Mouse (Mus musculus) hindbrain, embryonic 15.5 days (tissue): ENCODE measurements at regions not wholly inside any gene's neighbourhood (a gene's known extent, or its start where the extent isn't known, plus 50 kb on each side); places are given as distances from the start of the nearest gene placed in this dataset.

Experiments
- ATAC-seq: fragments of 200-750 bp; cut with Nextera tagmentation; 2 replicates; pipeline ENCODE4 v1.8.0; 2017; ENCODE audit warnings: low read depth, moderate number of reproducible peaks, moderate TSS enrichment; ENCODE audit not compliant: low FRiP score
- H3K27ac ChIP-seq: fragments of 300-500 bp; sonication (generic); replicated peaks from 2 replicates; pipeline ENCODE4 v1.5.1; 2015; ENCODE audit warnings: mild to moderate bottlenecking, inconsistent platforms
- H3K27me3 ChIP-seq: fragments of 300-500 bp; sonication (generic); 2 replicates; pipeline ENCODE4 v1.6.1; 2015; ENCODE audit warnings: control low read depth, inconsistent platforms
- H3K36me3 ChIP-seq: fragments of 300-500 bp; sonication (generic); 2 replicates; pipeline ENCODE4 v1.6.1; 2015; ENCODE audit warnings: control low read depth, inconsistent platforms
- H3K4me1 ChIP-seq: fragments of 300-500 bp; sonication (generic); replicated peaks from 2 replicates; pipeline ENCODE4 v1.6.1; 2015; ENCODE audit warnings: control low read depth, inconsistent platforms
- H3K4me2 ChIP-seq: fragments of 300-500 bp; sonication (generic); 2 replicates; pipeline ENCODE4 v1.6.1; 2015; ENCODE audit warnings: moderate library complexity, mild to moderate bottlenecking, inconsistent platforms
- H3K4me3 ChIP-seq: fragments of 300-500 bp; sonication (generic); 2 replicates; pipeline ENCODE4 v1.5.1; 2015; ENCODE audit warnings: mild to moderate bottlenecking, inconsistent platforms
- H3K9ac ChIP-seq: fragments of 300-500 bp; sonication (generic); 2 replicates; pipeline ENCODE4 v1.6.1; 2015; ENCODE audit warnings: inconsistent platforms
- H3K9me3 ChIP-seq: fragments of 300-500 bp; sonication (generic); 2 replicates; pipeline ENCODE4 v1.6.1; 2016; ENCODE audit warnings: control low read depth, inconsistent platforms
- WGBS: fragments of 180-500 bp; shearing (Covaris S2); methylation state at CpG from one replicate; pipeline ENCODE4 v1.1.7; 2015; 5-methylcytosine and 5-hydroxymethylcytosine counted together

DNA sequence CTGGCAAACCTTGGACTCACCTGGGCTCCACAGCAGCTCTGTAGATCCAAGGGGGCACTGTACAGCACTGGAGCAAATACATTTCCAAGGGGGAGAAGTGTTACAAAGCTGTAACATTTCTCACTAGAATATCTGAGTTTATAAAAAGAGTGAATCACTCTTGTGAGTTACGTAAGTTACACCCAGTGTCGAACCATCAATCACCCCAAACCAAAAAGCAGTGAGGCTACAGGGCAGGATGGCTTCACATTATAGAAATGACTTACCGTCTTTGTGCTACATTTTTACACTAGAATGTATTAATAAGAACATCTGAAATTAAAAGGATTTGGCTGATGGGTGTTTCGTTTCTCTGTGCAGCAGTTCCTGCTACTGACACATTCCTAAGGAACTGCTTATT lies 156.7 kb upstream of the Klf14 start:
- H3K9ac ChIP-seq = no peak overlapping the region
- 79% methylated on average over 4 of the region's 4 CpGs for WGBS
- no peak overlapping the region for H3K27ac ChIP-seq
- H3K36me3 ChIP-seq = no peaks in the 10 kb centered on the region
- H3K9me3 ChIP-seq = no peaks in the 10 kb centered on the region
- ATAC-seq = no peak
- H3K4me2 ChIP-seq = no peak overlapping the region
- H3K4me3 ChIP-seq = no peak overlapping the region
- no peaks in the 10 kb centered on the region for H3K27me3 ChIP-seq
- H3K4me1 ChIP-seq = no peaks in the 10 kb centered on the region

DNA sequence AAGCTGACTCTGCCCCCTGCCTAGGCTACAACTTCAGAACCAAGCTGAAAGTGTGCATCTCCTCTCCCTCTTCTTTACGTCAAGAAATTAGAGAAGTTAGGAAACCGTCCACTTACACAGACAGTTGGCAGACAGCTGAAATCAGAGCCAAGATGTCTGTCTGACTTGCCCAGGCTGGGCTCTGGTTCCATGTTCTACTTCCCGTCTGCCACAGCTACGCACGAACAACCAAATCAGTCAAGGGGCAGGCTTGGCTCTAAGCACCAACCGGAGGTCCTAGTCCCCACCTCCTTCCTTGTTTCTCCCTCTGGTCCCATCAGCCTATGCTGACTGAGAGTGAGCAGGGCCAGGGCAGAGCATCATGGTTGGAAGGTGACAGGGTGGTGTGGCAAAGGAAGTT lies 157.5 kb upstream of the Klf14 start:
- 77% methylated on average over 6 of the region's 6 CpGs for WGBS
- no peaks in the 10 kb centered on the region for H3K9me3 ChIP-seq
- no peak overlapping the region for H3K4me3 ChIP-seq
- no peak overlapping the region for H3K4me2 ChIP-seq
- H3K36me3 ChIP-seq = no peaks in the 10 kb centered on the region
- no peak for ATAC-seq
- peaks cover 5% of the 10 kb centered on the region; the same call in 1 of the 2 replicates for H3K4me1 ChIP-seq
- no peaks in the 10 kb centered on the region for H3K27me3 ChIP-seq
- H3K9ac ChIP-seq = no peak overlapping the region
- H3K27ac ChIP-seq = no peak overlapping the region

GRCm38 (mm10) chr6:31117666-31118065 lies 158.8 kb upstream of the Klf14 start:
- H3K4me2 ChIP-seq = no peak overlapping the region
- no peaks in the 10 kb centered on the region for H3K36me3 ChIP-seq
- 91% methylated on average over 12 of the region's 12 CpGs for WGBS
- no peak for ATAC-seq
- peaks cover 6% of the 10 kb centered on the region; the same call in 1 of the 2 replicates for H3K4me1 ChIP-seq
- no peak overlapping the region for H3K9ac ChIP-seq
- H3K9me3 ChIP-seq = no peaks in the 10 kb centered on the region
- H3K27ac ChIP-seq = no peak overlapping the region
- H3K4me3 ChIP-seq = no peak overlapping the region
- H3K27me3 ChIP-seq = no peaks in the 10 kb centered on the region

GRCm38 (mm10) chr6:31121008-31121407 lies 162.1 kb upstream of the Klf14 start:
- Histone ChIP-seq H3K9me3 (no peaks in the 10 kb centered on the region), H3K4me2 (peak overlapping the region; percentile 16; the same call in 1 of the 2 replicates), H3K4me1 (peaks cover 6% of the 10 kb centered on the region; the same call in 1 of the 2 replicates), H3K9ac (no peak overlapping the region), H3K27me3 (no peaks in the 10 kb centered on the region), H3K27ac (no peak overlapping the region), H3K4me3 (no peak overlapping the region), H3K36me3 (no peaks in the 10 kb centered on the region)
- 10% methylated on average over 8 of the region's 8 CpGs for whole genome bisulfite sequencing
- ATAC-seq = no peak

DNA sequence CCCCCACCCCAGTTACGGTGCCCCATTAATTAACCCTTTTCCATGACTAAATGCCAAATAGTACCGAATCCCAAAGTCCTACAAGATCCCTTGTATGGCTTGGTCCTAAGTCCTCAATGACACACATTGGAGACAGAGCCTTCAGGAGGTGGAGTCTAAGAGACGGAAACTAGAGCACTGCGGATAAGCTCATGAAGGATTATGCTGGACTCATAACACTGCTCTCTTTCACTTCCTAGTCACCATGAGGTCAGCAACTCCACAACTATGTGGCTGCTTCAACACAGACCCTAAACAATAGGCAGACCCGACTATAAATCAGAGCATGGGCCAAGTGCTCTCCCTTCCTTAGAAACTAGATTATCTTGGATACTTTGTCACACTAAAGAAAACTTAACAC lies 164.0 kb upstream of the Klf14 start:
- Histone ChIP-seq H3K9me3 (no peaks in the 10 kb centered on the region), H3K4me2 (no peak overlapping the region), H3K9ac (no peak overlapping the region), H3K4me1 (peaks cover 6% of the 10 kb centered on the region; the same call in 1 of the 2 replicates), H3K27ac (no peak overlapping the region), H3K36me3 (no peaks in the 10 kb centered on the region), H3K27me3 (no peaks in the 10 kb centered on the region), H3K4me3 (no peak overlapping the region)
- WGBS = 86% methylated on average over 5 of the region's 5 CpGs
- no peak for ATAC-seq

DNA sequence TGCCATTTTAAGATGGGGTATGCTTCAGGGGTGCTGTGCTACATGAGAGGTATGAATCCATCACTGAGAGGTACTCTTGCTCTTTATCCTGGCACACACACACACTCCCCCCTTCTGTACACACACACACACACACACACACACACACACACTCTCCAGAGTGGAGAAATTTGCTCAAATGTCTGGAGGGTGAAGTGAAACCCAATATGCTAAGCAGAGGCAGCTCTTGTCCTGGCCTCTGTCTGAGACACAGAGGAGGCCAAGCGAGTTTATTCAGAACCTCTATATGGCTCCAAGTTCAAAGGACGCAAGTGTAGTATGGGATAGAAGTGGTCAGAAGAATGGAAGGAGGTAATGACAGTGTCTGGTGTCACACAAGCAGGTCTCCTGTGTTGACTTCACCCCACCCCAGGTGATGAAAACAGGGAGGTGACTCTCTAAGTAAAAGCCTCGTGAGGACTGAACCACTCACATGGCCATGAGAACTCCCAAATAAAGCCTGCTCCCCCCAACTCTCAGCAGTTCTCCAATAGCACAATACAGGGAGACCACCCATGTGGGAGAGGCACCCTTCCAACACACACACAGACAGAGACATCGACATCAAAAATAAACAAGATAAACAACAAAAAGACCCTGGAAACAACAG lies 164.6 kb upstream of the Klf14 start:
- Histone ChIP-seq H3K27me3 (no peaks in the 10 kb centered on the region), H3K4me2 (no peak overlapping the region), H3K27ac (no peak overlapping the region), H3K9me3 (no peaks in the 10 kb centered on the region), H3K4me3 (no peak overlapping the region), H3K9ac (no peak overlapping the region), H3K36me3 (no peaks in the 10 kb centered on the region), H3K4me1 (peaks cover 6% of the 10 kb centered on the region; the same call in 1 of the 2 replicates)
- 70% methylated on average over 4 of the region's 4 CpGs for WGBS
- no peak for ATAC-seq

DNA sequence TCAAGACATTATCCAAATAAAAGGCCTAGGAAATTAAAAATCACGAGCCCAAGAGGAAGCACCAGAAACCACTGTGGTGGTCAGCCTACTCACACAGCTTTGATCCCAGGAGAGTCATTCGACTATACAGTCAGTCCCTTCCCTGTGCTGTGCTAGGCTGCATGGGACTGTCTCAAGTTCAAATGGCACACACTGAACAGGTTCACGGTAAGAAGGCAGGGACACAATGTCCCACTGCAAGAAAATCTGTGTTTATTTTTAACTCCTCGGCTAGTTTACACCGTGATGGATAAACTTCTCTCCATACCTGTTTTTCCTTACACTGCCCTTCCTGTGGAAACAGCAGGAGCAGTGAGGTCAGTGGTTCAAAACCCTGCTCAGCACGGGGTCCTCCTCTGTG lies 165.2 kb upstream of the Klf14 start:
- Histone ChIP-seq H3K4me2 (no peak overlapping the region), H3K4me3 (no peak overlapping the region), H3K27ac (no peak overlapping the region), H3K4me1 (peaks cover 6% of the 10 kb centered on the region; the same call in 1 of the 2 replicates), H3K9ac (no peak overlapping the region), H3K9me3 (no peaks in the 10 kb centered on the region), H3K36me3 (no peaks in the 10 kb centered on the region), H3K27me3 (no peaks in the 10 kb centered on the region)
- 76% methylated on average over 6 of the region's 6 CpGs for WGBS
- ATAC-seq = no peak

- no peak overlapping the region for H3K27ac ChIP-seq
- peaks cover 6% of the 10 kb centered on the region; the same call in 1 of the 2 replicates for H3K4me1 ChIP-seq
- no peak overlapping the region for H3K4me3 ChIP-seq
- H3K36me3 ChIP-seq = no peaks in the 10 kb centered on the region
- H3K9ac ChIP-seq = no peak overlapping the region
- ATAC-seq = no peak
- H3K4me2 ChIP-seq = no peak overlapping the region
- no peaks in the 10 kb centered on the region for H3K27me3 ChIP-seq
- no peaks in the 10 kb centered on the region for H3K9me3 ChIP-seq
- WGBS = 96% methylated on average over 4 of the region's 4 CpGs
Measured at GRCm38 (mm10) chr6:31124872-31125271, 166.0 kb upstream of the Klf14 start.

DNA sequence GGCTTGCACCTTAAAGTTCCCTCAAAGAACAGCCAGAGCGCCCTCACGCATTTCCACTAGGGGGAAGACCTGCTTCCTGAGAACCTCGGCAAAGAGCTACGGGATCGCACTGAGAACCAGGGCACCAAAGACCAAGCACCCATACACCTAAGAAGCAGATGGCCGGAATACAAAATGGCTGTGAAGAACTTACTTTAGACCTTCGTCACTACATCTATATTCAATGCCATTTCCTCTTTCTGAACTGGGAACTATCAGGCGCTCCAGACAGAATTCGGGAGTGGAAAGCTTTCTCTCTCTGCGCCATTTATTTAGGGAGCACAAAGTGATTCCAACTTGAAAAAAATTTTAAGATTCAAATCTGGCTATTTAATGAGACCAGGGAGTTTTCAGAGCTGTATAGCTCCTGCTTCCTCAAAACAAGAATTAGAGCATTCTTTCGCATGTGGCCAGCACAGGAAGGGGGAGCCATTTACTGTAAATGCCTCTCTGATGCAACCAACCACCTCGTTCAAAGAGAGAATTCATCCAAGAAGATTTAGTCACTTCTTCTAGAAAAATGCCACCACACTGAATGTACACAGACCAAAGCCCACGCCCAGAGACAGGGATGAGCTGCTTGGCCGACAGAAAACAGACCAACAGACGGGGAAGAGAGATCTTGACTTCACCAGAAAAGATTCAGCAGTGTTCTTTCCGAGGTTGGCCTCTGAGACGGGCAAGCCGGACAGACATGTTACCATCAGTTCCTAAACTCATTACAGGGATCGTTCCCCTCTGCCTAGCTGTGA lies 166.6 kb upstream of the Klf14 start:
- no peak for ATAC-seq

GRCm38 (mm10) chr6:31126131-31126871 lies 167.4 kb upstream of the Klf14 start:
- no peak overlapping the region for H3K4me2 ChIP-seq
- no peak overlapping the region for H3K9ac ChIP-seq
- no peaks in the 10 kb centered on the region for H3K9me3 ChIP-seq
- no peak overlapping the region for H3K4me3 ChIP-seq
- H3K27ac ChIP-seq = no peak overlapping the region
- H3K36me3 ChIP-seq = no peaks in the 10 kb centered on the region
- H3K27me3 ChIP-seq = no peaks in the 10 kb centered on the region
- ATAC-seq = no peak
- 82% methylated on average over 15 of the region's 15 CpGs for WGBS
- H3K4me1 ChIP-seq = 0 out of 2 replicates have a peak, but pooled peaks cover 1% of the 10 kb centered on the region

More for the DNA sequence above, 166.6 kb upstream of the Klf14 start:
- Histone ChIP-seq H3K27me3 (no peaks in the 10 kb centered on the region), H3K27ac (no peak overlapping the region), H3K4me1 (peaks cover 6% of the 10 kb centered on the region; the same call in 1 of the 2 replicates), H3K9me3 (no peaks in the 10 kb centered on the region), H3K36me3 (no peaks in the 10 kb centered on the region), H3K4me2 (no peak overlapping the region), H3K4me3 (no peak overlapping the region), H3K9ac (no peak overlapping the region)
- WGBS = 74% methylated on average over 19 of the region's 19 CpGs

GRCm38 (mm10) chr6:31129170-31129569 lies 170.3 kb upstream of the Klf14 start:
- H3K9ac ChIP-seq = no peak overlapping the region
- no peak for ATAC-seq
- no peaks in the 10 kb centered on the region for H3K27me3 ChIP-seq
- 47% methylated on average over 7 of the region's 7 CpGs for WGBS
- H3K27ac ChIP-seq = no peak overlapping the region
- H3K36me3 ChIP-seq = no peaks in the 10 kb centered on the region
- H3K4me1 ChIP-seq = no peaks in the 10 kb centered on the region
- H3K4me2 ChIP-seq = no peak overlapping the region
- no peak overlapping the region for H3K4me3 ChIP-seq
- no peaks in the 10 kb centered on the region; the same call in 1 of the 2 replicates for H3K9me3 ChIP-seq

- no peak for ATAC-seq
Measured at GRCm38 (mm10) chr6:31129987-31130386, 171.1 kb upstream of the Klf14 start.

More at GRCm38 (mm10) chr6:31129987-31130386, 171.1 kb upstream of the Klf14 start:
- H3K4me2 ChIP-seq = no peak overlapping the region
- H3K27ac ChIP-seq = no peak overlapping the region
- no peaks in the 10 kb centered on the region for H3K36me3 ChIP-seq
- H3K27me3 ChIP-seq = no peaks in the 10 kb centered on the region
- H3K4me3 ChIP-seq = no peak overlapping the region
- no peak overlapping the region for H3K9ac ChIP-seq
- H3K9me3 ChIP-seq = no peaks in the 10 kb centered on the region; the same call in 1 of the 2 replicates
- H3K4me1 ChIP-seq = no peaks in the 10 kb centered on the region
- 88% methylated on average over 7 of the region's 7 CpGs for WGBS
